Mouse (Mus musculus): ENCODE results near the gene Gsc. TPM values are rescaled to one million over a fixed set of nuclear protein-coding genes. Genes with fewer than 3 reads are reported as not detected.
A peak's percentile ranks its signal among the peaks of the same experiment; 100 is the strongest.

Gsc gene
- not detected for total RNA-seq (2022)

- DNase-seq (ENCODE audit: low spot score in 2 of 2): no peak
Measured at GRCm38 (mm10) chr12:104472601-104473424, at the start of gene Gsc. Gene Gsc (minus strand): TSS chr12:104473330.

GRCm38 (mm10) chr12:104519721-104520120 is 46.6 kb upstream of the Gsc start:
- no peak for DNase-seq (ENCODE audit: low spot score in 2 of 2)

DNA sequence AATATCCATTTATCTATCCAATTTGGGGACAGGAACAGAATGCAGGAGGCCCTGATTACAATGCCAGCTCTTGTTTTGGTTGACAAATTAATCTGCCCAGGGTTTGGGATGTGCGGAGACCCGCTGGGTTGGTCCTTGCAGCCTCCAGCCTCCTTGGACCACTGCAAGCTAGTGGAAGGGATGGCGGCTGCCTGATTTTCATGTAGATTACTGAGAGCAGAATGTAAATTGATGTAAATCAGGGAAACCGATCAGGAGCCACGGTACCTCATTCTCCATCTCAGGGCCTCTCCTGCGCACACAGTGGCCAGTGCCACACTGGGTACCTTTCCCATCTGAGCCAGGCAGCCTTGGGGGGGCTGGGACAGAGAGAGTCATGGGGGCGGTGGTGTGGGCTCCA is 34.8 kb upstream of the Gsc start:
- DNase-seq (ENCODE audit: low spot score in 2 of 2): no peak

DNA sequence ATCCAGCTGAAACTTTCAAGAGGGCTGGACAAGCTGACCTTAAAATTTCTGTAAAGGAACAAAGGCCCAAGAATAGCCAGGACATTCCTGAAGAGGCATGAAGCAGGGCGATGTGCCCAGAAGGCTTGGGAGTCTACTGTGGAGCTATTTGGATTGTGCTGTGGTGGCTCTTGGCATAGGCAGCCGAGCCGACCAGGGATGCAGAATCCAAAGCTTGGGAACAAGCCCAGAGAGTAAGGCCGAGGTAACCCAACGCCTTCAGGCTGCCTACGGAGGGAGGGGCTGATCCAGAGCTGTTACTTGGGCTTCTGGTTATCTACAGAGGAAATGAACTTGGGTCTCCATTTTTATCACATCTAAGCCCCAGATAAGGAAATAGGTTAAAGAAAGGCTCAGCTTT is 18.9 kb upstream of the Gsc start:
- DNase-seq (ENCODE audit: low spot score in 2 of 2): peak; percentile 45 to 74

GRCm38 (mm10) chr12:104486205-104486604 is 13.1 kb upstream of the Gsc start:
- no peak for DNase-seq (ENCODE audit: low spot score in 2 of 2)

DNA sequence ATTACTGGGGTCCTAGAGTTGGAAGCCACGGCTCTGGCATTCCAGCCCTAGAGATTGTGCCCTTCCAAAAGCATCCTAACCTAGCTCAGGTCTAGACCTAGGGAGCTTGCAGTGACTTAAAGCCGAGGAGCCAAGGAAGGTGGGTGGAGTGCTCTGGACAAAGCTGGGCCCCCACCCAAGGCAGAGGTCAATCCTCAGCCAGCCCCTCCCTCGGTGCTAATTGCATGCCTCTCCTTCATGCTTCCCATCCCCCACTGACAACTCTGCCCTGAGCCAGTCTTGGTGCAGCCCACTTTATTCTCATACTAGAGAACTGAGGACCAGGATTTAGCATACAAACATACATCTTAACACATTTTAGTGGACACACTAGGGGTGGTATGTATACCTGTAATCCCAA is 12.0 kb upstream of the Gsc start:
- no peak for DNase-seq (ENCODE audit: low spot score in 2 of 2)

DNA sequence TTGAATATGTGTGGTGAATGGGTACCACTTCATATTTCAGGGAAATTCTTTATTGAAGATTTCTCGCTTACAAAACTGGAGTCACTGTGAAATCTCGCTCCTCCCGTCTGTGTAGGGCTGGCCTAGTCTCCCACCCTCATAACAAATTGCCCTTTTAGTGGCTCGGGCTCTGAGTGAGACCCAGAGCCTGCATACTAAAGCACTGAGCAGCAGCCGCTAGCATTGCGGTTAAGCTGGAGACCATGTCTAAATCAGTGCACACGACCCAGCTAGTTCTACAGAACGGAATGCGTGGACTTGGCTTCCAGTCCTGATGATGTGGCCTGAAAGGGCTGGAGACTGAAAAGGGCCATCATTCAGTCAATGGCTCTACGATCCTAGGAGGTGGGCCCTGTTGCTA is 7.9 kb upstream of the Gsc start:
- no peak for DNase-seq (ENCODE audit: low spot score in 2 of 2)

DNA sequence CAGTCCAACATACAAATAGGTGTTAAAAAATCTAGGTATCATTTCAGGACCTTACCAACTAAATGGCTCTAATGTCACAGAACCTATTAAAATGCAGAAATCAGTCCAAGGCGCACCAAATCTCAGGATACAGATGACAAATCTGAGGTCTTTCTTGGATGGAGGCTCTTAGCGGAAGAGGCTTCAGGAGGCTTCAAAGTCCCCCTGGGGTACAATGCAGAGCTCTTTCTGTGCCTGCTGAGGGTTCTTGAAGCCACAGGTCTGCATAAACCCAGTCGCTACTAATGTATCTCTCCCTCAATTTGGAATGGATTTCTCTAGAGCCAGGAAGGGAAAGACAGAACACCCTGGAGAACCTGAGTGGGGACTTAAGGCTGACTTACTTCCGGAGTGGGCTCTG is 5.1 kb upstream of the Gsc start:
- no peak for DNase-seq (ENCODE audit: low spot score in 2 of 2)

GRCm38 (mm10) chr12:104477501-104477900 is 4.4 kb upstream of the Gsc start:
- no peak for DNase-seq (ENCODE audit: low spot score in 2 of 2)

- no peak for DNase-seq (ENCODE audit: low spot score in 2 of 2)
Measured at GRCm38 (mm10) chr12:104477066-104477465, 3.9 kb upstream of the Gsc start.

GRCm38 (mm10) chr12:104475946-104476345 is 2.8 kb upstream of the Gsc start:
- DNase-seq (ENCODE audit: low spot score in 2 of 2): no peak

DNA sequence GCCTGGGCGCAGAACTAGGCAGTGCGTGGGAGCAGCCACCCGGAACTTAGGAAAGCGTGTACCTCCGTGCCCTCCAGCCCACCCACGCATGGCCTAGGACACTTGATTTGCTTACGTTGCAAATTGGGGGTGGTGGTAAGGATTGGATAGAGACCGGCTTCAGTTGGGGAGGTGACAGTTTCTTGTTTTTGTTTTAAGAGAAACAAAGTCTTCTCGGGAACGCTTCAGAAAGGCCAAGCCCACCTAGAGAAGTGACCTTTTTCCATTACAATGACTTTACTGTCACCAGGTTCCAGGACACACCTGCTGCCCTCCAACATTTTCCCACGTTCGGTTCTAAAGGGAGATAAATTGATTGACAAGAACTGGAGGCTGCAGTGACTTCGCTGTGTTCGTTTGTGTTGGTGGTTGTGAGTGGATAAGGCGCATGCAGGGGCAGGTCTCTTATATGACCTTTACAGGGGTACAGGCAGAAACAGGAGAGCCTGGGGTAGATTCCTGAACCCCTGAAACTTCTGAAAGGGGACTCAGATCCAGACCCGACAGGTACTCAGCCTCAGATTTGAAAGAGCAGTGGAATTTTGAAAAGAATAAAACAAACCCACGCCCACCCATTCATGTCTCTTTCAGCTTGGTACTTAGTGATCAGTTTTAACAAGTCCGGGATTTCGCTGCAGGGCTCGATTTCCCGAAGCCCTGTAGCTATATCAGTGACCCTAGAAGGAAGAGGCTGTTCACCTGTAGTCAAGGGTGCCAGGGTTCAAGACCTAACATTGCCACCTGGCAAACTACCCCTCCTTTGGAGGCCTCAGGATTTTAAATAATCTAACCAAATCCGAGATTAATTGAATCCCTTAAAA is 2.0 kb upstream of the Gsc start:
- no peak for DNase-seq (ENCODE audit: low spot score in 2 of 2)

DNA sequence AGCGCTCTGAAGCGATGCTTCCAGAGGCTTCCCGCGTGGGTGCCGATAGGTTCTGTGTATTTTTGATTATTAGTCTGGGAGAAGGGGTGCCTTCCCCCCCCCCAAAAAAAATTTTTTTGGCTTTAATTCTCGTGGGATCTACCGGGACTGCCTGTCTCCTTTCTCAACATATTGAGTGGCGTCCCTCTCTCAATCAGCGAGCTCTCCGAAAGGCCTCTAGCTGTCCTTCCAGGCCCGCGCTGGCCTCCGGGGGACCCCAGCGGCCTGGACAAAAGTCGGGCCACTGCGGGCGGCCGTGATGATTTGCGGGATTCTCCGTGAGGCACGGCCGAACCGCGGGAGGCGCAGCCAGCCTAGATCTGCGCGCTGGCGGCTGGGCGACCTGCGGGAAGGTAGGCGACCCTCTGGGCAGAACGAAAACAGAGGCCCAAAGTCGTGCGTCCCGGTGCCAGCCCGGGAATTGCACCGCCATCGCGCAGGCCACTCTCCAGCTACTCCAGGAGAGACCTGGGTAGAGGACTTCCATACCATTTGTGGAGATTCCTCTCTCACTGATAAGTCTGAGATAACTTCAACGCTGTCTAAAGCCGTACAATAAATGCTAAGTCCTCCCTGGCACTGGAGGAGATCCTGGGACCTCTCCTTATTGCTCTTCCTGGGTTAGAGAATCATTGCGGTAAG is 1.2 kb upstream of the Gsc start:
- no peak for DNase-seq (ENCODE audit: low spot score in 2 of 2)

- no peak for DNase-seq (ENCODE audit: low spot score in 2 of 2)
Measured at GRCm38 (mm10) chr12:104473492-104473891, 362 bp upstream of the Gsc start.

DNA sequence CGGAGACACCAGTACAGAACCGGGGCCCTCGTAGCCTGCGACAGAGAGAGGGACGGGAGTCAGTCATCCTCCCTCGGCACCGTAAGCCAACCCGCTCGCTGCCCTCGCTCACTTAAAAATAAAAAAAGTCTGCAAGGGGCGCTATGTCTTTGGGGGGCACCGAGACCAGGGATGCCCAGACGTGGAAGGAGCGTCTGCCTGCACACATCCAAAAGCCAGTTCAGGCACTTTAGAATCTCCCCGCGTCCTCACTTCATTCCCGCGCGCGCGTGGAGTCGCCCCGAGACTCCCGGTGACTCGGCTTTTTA is 958 bp downstream of the Gsc start:
- no peak for DNase-seq (ENCODE audit: low spot score in 2 of 2)

DNA sequence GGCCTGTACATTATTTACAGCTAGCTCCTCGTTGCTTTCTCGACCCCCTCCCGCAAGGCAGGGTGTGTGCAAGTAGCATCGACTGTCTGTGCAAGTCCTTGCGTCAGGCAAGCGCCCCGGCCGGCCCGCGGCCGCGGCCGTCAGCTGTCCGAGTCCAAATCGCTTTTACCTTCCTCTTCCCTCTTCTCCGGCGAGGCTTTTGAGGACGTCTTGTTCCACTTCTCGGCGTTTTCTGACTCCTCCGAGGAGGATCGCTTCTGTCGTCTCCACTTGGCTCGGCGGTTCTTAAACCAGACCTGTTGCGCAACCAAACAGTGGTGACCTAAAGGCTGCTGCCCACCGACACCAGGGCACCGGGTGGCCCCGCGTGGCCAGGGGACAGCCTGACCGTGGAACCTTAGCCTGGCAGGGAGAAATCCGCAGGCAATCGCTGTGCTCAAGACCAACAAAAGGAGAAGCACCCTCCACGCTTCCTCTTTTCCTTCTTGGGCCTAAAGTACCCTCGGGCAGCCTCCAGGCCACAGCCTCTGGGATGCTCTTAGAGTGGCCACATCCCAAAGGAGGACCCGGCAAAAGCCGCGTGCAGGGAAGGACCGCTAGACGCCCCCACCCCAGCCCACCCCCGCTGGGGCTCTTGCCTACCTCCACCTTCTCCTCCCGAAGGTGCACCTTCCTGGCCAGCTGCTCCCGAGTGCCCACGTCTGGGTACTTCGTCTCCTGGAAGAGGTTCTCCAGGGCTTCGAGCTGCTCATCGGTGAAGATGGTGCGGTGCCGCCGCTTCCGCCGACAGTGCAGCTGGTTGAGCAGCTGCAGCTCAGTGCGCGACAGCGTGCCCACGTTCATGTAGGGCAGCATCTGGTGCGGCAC is 1.5 kb downstream of the Gsc start:
- DNase-seq (ENCODE audit: low spot score in 2 of 2): no peak

GRCm38 (mm10) chr12:104470646-104471045 is 2.5 kb downstream of the Gsc start:
- no peak for DNase-seq (ENCODE audit: low spot score in 2 of 2)

GRCm38 (mm10) chr12:104468783-104469182 is 4.3 kb downstream of the Gsc start:
- DNase-seq (ENCODE audit: low spot score in 2 of 2): no peak

DNA sequence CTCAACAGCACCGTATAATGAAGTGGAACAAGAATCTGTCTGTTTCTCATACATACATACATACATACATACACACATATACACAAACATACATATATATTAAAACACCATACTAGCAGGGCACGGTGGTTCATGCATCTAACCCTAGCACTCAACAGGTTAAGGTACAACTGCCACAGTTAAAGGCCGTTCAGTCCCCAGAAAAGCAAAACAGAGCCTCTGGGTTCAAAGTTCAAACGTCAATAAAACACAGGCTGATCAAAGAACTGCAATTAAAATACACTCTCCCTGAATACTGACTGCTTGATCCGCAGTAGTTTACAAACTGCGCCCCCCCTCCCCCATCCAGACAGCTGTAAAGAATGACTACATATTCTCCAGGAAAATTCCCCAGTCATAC is 5.8 kb downstream of the Gsc start:
- no peak for DNase-seq (ENCODE audit: low spot score in 2 of 2)

- no peak for DNase-seq (ENCODE audit: low spot score in 2 of 2)
Measured at GRCm38 (mm10) chr12:104466930-104467329, 6.2 kb downstream of the Gsc start.

- no peak for DNase-seq (ENCODE audit: low spot score in 2 of 2)
Measured at GRCm38 (mm10) chr12:104461372-104461771, 11.8 kb downstream of the Gsc start.
